Mouse (Mus musculus) lung, postnatal 0 days (tissue): ENCODE data around the gene Wfdc1. TPM values are rescaled to one million over a fixed set of nuclear protein-coding genes. Genes with fewer than 3 reads are reported as not detected.

Experiments
- ATAC-seq: fragments of 200-750 bp; cut with Nextera tagmentation; 2 replicates; pipeline ENCODE4 v1.8.0; 2017; ENCODE audit warnings: moderate library complexity
- DNase-seq: peaks from one replicate; pipeline ENCODE4 v3.0.0-alpha.2; 2016; ENCODE audit warnings: low spot score
- H3K27ac ChIP-seq: fragments of 300-500 bp; sonication (generic); 2 replicates; pipeline ENCODE4 v1.5.1; 2014; ENCODE audit warnings: antibody characterized with exemption, mild to moderate bottlenecking, low read length, mixed read lengths
- H3K27me3 ChIP-seq: fragments of 300-500 bp; sonication (generic); replicated peaks from 2 replicates; pipeline ENCODE4 v1.6.1; 2014; ENCODE audit warnings: low read length, mixed read lengths; ENCODE audit not compliant: insufficient read depth
- H3K36me3 ChIP-seq: fragments of 300-500 bp; sonication (generic); 2 replicates; pipeline ENCODE4 v1.6.1; 2014; ENCODE audit warnings: low read length, mixed read lengths; ENCODE audit not compliant: insufficient read depth
- H3K4me1 ChIP-seq: fragments of 300-500 bp; sonication (generic); 2 replicates; pipeline ENCODE4 v1.6.1; 2014; ENCODE audit warnings: antibody characterized with exemption, low read depth, low read length, mixed read lengths; ENCODE audit not compliant: insufficient read depth
- H3K4me2 ChIP-seq: fragments of 300-500 bp; sonication (generic); replicated peaks from 2 replicates; pipeline ENCODE4 v1.6.1; 2014; ENCODE audit warnings: low read depth, mild to moderate bottlenecking, low read length, moderate library complexity, mixed read lengths
- H3K4me3 ChIP-seq: fragments of 300-500 bp; sonication (generic); 2 replicates; pipeline ENCODE4 v1.5.1; 2014; ENCODE audit warnings: low read depth, low read length
- H3K9ac ChIP-seq: fragments of 300-500 bp; sonication (generic); replicated peaks from 2 replicates; pipeline ENCODE4 v1.6.1; 2014; ENCODE audit warnings: low read depth, mild to moderate bottlenecking
- H3K9me3 ChIP-seq: fragments of 300-500 bp; sonication (generic); 2 replicates; pipeline ENCODE4 v1.6.1; 2016; ENCODE audit warnings: low read length, mixed read lengths
- CTCF ChIP-seq: IDR thresholded peaks from 2 replicates; pipeline ENCODE4 v1.5.1; 2016; ENCODE audit warnings: antibody characterized with exemption, mild to moderate bottlenecking
- EP300 ChIP-seq: IDR thresholded peaks from 2 replicates; pipeline ENCODE4 v1.6.1; 2016; ENCODE audit warnings: antibody characterized with exemption, mild to moderate bottlenecking, control low read depth
- WGBS: fragments of 180-500 bp; shearing (Covaris S2); extraction: QIAGEN DNeasy Blood & Tissue Kit; methylation state at CpG from one replicate; pipeline ENCODE4 v1.1.7; 2014; 5-methylcytosine and 5-hydroxymethylcytosine counted together
- polyA plus RNA-seq: library from polyadenylated mRNA; unstranded; fragments of >200 nt; fragmentation: Nextera tagmentation; extraction: Ambion mirVana; gene quantifications from 2 replicates; pipeline ENCODE4 v1.2.1, GENCODE M21; 2015

The Wfdc1 gene
- polyA plus RNA-seq, 1 experiment from 2014 or later: 164 TPM

- WGBS: 44% methylated on average over 2 of the region's 2 CpGs
- no peaks in the 10 kb centered on the region for H3K9me3 ChIP-seq
- no peak overlapping the region for H3K4me2 ChIP-seq
- H3K9ac ChIP-seq: no peak overlapping the region
- H3K4me1 ChIP-seq: no peaks in the 10 kb centered on the region
- DNase-seq (no peak), ATAC-seq (no peak)
- H3K36me3 ChIP-seq: no peaks in the 10 kb centered on the region
- no peak for TF ChIP-seq CTCF
- TF ChIP-seq EP300: no peak
- no peak overlapping the region for H3K27ac ChIP-seq
- H3K27me3 ChIP-seq: no peaks in the 10 kb centered on the region
- H3K4me3 ChIP-seq: no peak overlapping the region
These were observed 30.2 kb upstream of the Wfdc1 start for GRCm38 (mm10) chr8:119635958-119636357.

GRCm38 (mm10) chr8:119636766-119637165 is 29.4 kb upstream of the Wfdc1 start:
- DNase-seq (no peak), ATAC-seq (no peak)
- Histone ChIP-seq H3K4me1 (no peaks in the 10 kb centered on the region), H3K9me3 (no peaks in the 10 kb centered on the region), H3K27me3 (no peaks in the 10 kb centered on the region), H3K4me2 (no peak overlapping the region), H3K9ac (no peak overlapping the region), H3K4me3 (no peak overlapping the region), H3K27ac (no peak overlapping the region), H3K36me3 (no peaks in the 10 kb centered on the region)
- 51% methylated on average over 7 of the region's 7 CpGs for WGBS
- TF ChIP-seq CTCF (no peak), EP300 (no peak)

GRCm38 (mm10) chr8:119637381-119637780 is 28.8 kb upstream of the Wfdc1 start:
- DNase-seq: no peak
- no peaks in the 10 kb centered on the region for H3K9me3 ChIP-seq
- WGBS: 85% methylated on average over 4 of the region's 4 CpGs

GRCm38 (mm10) chr8:119638261-119638660 is 27.9 kb upstream of the Wfdc1 start:
- no peak overlapping the region for H3K27ac ChIP-seq
- TF ChIP-seq EP300 (no peak), CTCF (no peak)
- no peaks in the 10 kb centered on the region for H3K9me3 ChIP-seq
- WGBS: 74% methylated on average over 6 of the region's 6 CpGs
- H3K4me1 ChIP-seq: no peaks in the 10 kb centered on the region
- no peaks in the 10 kb centered on the region for H3K36me3 ChIP-seq
- H3K9ac ChIP-seq: no peak overlapping the region
- no peak for DNase-seq
- no peaks in the 10 kb centered on the region for H3K27me3 ChIP-seq
- H3K4me2 ChIP-seq: no peak overlapping the region
- no peak for ATAC-seq
- no peak overlapping the region for H3K4me3 ChIP-seq

More at GRCm38 (mm10) chr8:119637381-119637780, 28.8 kb upstream of the Wfdc1 start:
- Histone ChIP-seq H3K9ac (no peak overlapping the region), H3K27me3 (no peaks in the 10 kb centered on the region), H3K36me3 (no peaks in the 10 kb centered on the region), H3K4me3 (no peak overlapping the region), H3K4me2 (no peak overlapping the region), H3K4me1 (no peaks in the 10 kb centered on the region), H3K27ac (no peak overlapping the region)
- no peak for ATAC-seq
- no peak for TF ChIP-seq EP300

GRCm38 (mm10) chr8:119639798-119640197 is 26.4 kb upstream of the Wfdc1 start:
- DNase-seq (no peak), ATAC-seq (no peak)
- WGBS: 64% methylated on average over 7 of the region's 7 CpGs
- H3K4me2 ChIP-seq: no peak overlapping the region
- H3K27me3 ChIP-seq: no peaks in the 10 kb centered on the region
- H3K4me3 ChIP-seq: no peak overlapping the region
- TF ChIP-seq EP300 (no peak), CTCF (no peak)
- H3K4me1 ChIP-seq: no peaks in the 10 kb centered on the region
- no peak overlapping the region for H3K27ac ChIP-seq
- H3K9ac ChIP-seq: no peak overlapping the region
- no peaks in the 10 kb centered on the region for H3K9me3 ChIP-seq
- H3K36me3 ChIP-seq: no peaks in the 10 kb centered on the region

GRCm38 (mm10) chr8:119641058-119641457 is 25.1 kb upstream of the Wfdc1 start:
- TF ChIP-seq CTCF (no peak), EP300 (no peak)
- DNase-seq (no peak), ATAC-seq (no peak)
- Histone ChIP-seq H3K4me1 (no peaks in the 10 kb centered on the region), H3K4me2 (no peak overlapping the region), H3K9me3 (no peaks in the 10 kb centered on the region), H3K9ac (no peak overlapping the region), H3K27me3 (no peaks in the 10 kb centered on the region), H3K4me3 (no peak overlapping the region), H3K27ac (no peak overlapping the region), H3K36me3 (no peaks in the 10 kb centered on the region)
- WGBS: 67% methylated on average over 5 of the region's 5 CpGs

- no peak overlapping the region for H3K4me2 ChIP-seq
- ATAC-seq (no peak), DNase-seq (no peak)
- no peak overlapping the region for H3K27ac ChIP-seq
- 100% methylated on average over 1 of the region's 1 CpGs for WGBS
- TF ChIP-seq EP300 (no peak), CTCF (no peak)
- no peak overlapping the region for H3K4me3 ChIP-seq
- no peak overlapping the region for H3K9ac ChIP-seq
- H3K4me1 ChIP-seq: no peaks in the 10 kb centered on the region
- no peaks in the 10 kb centered on the region for H3K27me3 ChIP-seq
- no peaks in the 10 kb centered on the region for H3K36me3 ChIP-seq
- no peaks in the 10 kb centered on the region for H3K9me3 ChIP-seq
These were observed 23.2 kb upstream of the Wfdc1 start for GRCm38 (mm10) chr8:119642960-119643359.
